Mouse (Mus musculus) limb, embryonic 13.5 days (tissue): Measurements from ENCODE around the gene 1700037H04Rik. TPM values are rescaled to one million over a fixed set of nuclear protein-coding genes. Genes with fewer than 3 reads are reported as not detected.

Experiments
- ATAC-seq: fragments of 200-750 bp; cut with Nextera tagmentation; 2 replicates; pipeline ENCODE4 v1.8.0; 2017; ENCODE audit warnings: low read depth, moderate number of reproducible peaks, moderate TSS enrichment; ENCODE audit not compliant: low FRiP score
- H3K27ac ChIP-seq: fragments of 300-500 bp; sonication (generic); 2 replicates; pipeline ENCODE4 v1.5.1; 2015; ENCODE audit warnings: inconsistent platforms, mild to moderate bottlenecking, moderate library complexity
- H3K27me3 ChIP-seq: fragments of 300-500 bp; sonication (generic); 2 replicates; pipeline ENCODE4 v1.6.1; 2015; ENCODE audit warnings: mild to moderate bottlenecking, inconsistent platforms
- H3K36me3 ChIP-seq: fragments of 300-500 bp; sonication (generic); 2 replicates; pipeline ENCODE4 v1.6.1; 2015; ENCODE audit warnings: inconsistent platforms, mild to moderate bottlenecking, moderate library complexity
- H3K4me1 ChIP-seq: fragments of 300-500 bp; sonication (generic); 2 replicates; pipeline ENCODE4 v1.6.1; 2015; ENCODE audit warnings: inconsistent platforms
- H3K4me2 ChIP-seq: fragments of 300-500 bp; sonication (generic); replicated peaks from 2 replicates; pipeline ENCODE4 v1.6.1; 2015; ENCODE audit warnings: inconsistent platforms, mild to moderate bottlenecking, moderate library complexity
- H3K4me3 ChIP-seq: fragments of 300-500 bp; sonication (generic); 2 replicates; pipeline ENCODE4 v1.5.1; 2015; ENCODE audit warnings: moderate library complexity, mild to moderate bottlenecking, inconsistent platforms
- H3K9ac ChIP-seq: fragments of 300-500 bp; sonication (generic); 2 replicates; pipeline ENCODE4 v1.6.1; 2015; ENCODE audit warnings: mild to moderate bottlenecking, inconsistent platforms
- H3K9me3 ChIP-seq: fragments of 300-500 bp; sonication (generic); 2 replicates; pipeline ENCODE4 v1.6.1; 2016; ENCODE audit warnings: inconsistent platforms
- WGBS: fragments of 180-500 bp; shearing (Covaris S2); methylation state at CpG from one replicate; pipeline ENCODE4 v1.1.7; 2015; 5-methylcytosine and 5-hydroxymethylcytosine counted together
- polyA plus RNA-seq: library from polyadenylated mRNA; unstranded; fragments of >200 nt; fragmentation: Nextera tagmentation; extraction: Ambion mirVana; gene quantifications from 2 replicates; pipeline ENCODE4 v1.2.1, GENCODE M21; 2015

Gene 1700037H04Rik
- polyA plus RNA-seq, 1 experiment from 2014 or later: 56.0 TPM

DNA sequence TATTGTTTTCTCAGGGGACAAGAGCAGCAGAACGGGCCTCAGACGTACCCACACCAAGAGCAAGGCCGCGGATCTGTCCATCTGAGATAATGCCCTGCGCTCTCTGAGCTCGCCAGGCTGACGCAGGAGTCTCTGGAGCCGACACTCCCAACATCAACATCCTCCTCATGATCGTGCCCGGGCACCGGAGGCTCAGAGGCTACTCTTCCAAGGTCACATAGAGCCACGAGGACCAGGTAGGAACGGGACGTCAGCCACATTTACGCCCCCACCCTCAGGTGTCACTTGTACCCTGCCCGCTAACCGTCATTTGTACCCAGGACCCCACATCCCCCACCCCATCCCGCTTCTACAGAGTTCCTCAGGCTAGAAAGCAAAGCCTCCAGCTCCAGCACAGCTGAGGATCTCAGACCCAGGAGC is 380 bp downstream of the 1700037H04Rik start:
- peak overlapping the region; percentile 59; the same call in 1 of the 2 replicates for H3K27ac ChIP-seq
- under 1% methylated on average over 18 of the region's 18 CpGs for WGBS
- peak overlapping the region; percentile 83 for H3K9ac ChIP-seq
- H3K4me2 ChIP-seq: peak overlapping the region; percentile 95
- peak; percentile 69 for ATAC-seq
- no peaks in the 10 kb centered on the region for H3K27me3 ChIP-seq
- H3K4me1 ChIP-seq: peaks cover 30% of the 10 kb centered on the region
- peak overlapping the region; percentile 77 for H3K4me3 ChIP-seq
- peaks cover 10% of the 10 kb centered on the region for H3K36me3 ChIP-seq
- no peaks in the 10 kb centered on the region for H3K9me3 ChIP-seq

DNA sequence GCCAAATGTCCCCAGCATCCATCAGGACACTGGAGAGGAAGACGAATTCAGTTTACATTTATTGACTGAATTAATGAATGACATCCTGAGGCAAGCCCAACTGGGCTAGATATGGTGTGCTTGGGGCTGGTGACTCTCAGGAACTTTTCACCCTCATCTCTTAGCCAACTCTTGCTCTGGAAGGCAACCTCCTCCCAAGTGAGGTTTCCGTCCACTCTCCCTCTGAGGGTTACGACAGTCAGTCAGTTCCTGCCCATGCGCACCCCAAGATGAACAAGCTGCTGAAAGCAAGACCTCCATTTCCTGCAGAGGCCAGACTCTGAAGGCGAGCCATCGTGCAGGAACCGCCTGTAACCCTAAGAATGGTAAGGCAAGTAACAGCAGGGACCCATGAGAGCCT is 2.9 kb downstream of the 1700037H04Rik start:
- Histone ChIP-seq H3K9me3 (no peaks in the 10 kb centered on the region), H3K9ac (0 out of 2 replicates have a peak overlapping the region, but pooled peaks have one; percentile 8), H3K36me3 (peaks cover 18% of the 10 kb centered on the region), H3K4me3 (no peak overlapping the region), H3K4me1 (peaks cover 25% of the 10 kb centered on the region), H3K27ac (no peak overlapping the region), H3K27me3 (no peaks in the 10 kb centered on the region), H3K4me2 (no peak overlapping the region)
- no peak for ATAC-seq
- 93% methylated on average over 7 of the region's 7 CpGs for WGBS

- Histone ChIP-seq H3K4me1 (peaks cover 17% of the 10 kb centered on the region), H3K36me3 (peaks cover 46% of the 10 kb centered on the region), H3K27ac (no peak overlapping the region), H3K4me3 (no peak overlapping the region), H3K9ac (no peak overlapping the region), H3K27me3 (no peaks in the 10 kb centered on the region), H3K4me2 (no peak overlapping the region), H3K9me3 (no peaks in the 10 kb centered on the region)
- ATAC-seq: no peak
- WGBS: 91% methylated on average over 4 of the region's 4 CpGs
These were observed 5.8 kb downstream of the 1700037H04Rik start for GRCm38 (mm10) chr2:131154036-131154435.

DNA sequence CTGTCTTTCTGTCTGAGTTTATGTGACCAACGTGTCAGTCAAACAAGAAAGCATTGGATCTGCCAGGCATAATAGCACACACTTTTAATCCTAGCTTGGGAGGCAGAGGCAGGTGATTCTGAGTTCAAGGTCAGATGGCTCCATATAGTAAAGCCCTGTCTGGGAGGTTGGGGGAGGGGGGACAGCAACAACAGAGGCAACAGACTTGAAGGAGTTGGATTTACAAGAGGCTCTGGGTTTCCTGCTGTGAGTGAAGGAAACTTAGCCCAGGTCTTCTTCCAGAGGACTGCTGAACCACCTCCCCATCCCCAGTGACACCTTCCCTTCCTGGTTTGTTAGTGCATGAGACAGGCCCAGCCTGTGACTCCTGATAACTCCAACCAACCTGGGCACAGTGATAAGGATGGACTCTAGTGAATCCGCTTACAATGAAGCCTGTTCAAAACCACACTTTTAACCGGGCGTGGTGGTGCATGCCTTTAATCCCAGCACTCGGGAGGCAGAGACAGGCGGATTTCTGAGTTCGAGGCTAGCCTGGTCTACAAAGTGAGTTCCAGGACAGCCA is 7.6 kb downstream of the 1700037H04Rik start:
- Histone ChIP-seq H3K9me3 (no peaks in the 10 kb centered on the region), H3K9ac (no peak overlapping the region)

DNA sequence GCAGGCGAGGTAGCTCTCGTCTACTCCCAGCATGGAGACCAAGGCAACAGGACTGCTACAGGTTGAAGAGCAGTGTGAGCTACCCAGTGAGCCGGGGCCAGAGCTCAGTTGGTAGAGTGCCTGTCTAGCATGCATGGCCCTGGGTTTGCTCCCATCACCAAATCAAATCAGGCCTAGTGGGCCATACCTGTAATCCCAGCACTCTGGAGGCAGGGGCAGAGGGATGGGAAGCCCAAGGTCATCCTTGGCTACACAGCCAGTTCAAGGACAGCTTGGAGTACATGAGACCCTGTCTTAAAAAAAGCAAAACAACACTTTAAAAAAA is 10.7 kb downstream of the 1700037H04Rik start:
- Histone ChIP-seq H3K9me3 (no peaks in the 10 kb centered on the region), H3K36me3 (peaks cover 83% of the 10 kb centered on the region), H3K27ac (no peak overlapping the region), H3K4me3 (no peak overlapping the region), H3K4me1 (0 out of 2 replicates have a peak, but pooled peaks cover 3% of the 10 kb centered on the region), H3K27me3 (no peaks in the 10 kb centered on the region), H3K4me2 (no peak overlapping the region), H3K9ac (no peak overlapping the region)
- no peak for ATAC-seq
- WGBS: 92% methylated on average over 3 of the region's 3 CpGs

More for the DNA sequence above, 7.6 kb downstream of the 1700037H04Rik start:
- no peak for ATAC-seq
- Histone ChIP-seq H3K4me3 (no peak overlapping the region), H3K4me2 (no peak overlapping the region), H3K36me3 (peaks cover 64% of the 10 kb centered on the region), H3K27me3 (no peaks in the 10 kb centered on the region), H3K4me1 (peaks cover under 1% of the 10 kb centered on the region; the same call in 1 of the 2 replicates), H3K27ac (no peak overlapping the region)
- 94% methylated on average over 7 of the region's 7 CpGs for WGBS

DNA sequence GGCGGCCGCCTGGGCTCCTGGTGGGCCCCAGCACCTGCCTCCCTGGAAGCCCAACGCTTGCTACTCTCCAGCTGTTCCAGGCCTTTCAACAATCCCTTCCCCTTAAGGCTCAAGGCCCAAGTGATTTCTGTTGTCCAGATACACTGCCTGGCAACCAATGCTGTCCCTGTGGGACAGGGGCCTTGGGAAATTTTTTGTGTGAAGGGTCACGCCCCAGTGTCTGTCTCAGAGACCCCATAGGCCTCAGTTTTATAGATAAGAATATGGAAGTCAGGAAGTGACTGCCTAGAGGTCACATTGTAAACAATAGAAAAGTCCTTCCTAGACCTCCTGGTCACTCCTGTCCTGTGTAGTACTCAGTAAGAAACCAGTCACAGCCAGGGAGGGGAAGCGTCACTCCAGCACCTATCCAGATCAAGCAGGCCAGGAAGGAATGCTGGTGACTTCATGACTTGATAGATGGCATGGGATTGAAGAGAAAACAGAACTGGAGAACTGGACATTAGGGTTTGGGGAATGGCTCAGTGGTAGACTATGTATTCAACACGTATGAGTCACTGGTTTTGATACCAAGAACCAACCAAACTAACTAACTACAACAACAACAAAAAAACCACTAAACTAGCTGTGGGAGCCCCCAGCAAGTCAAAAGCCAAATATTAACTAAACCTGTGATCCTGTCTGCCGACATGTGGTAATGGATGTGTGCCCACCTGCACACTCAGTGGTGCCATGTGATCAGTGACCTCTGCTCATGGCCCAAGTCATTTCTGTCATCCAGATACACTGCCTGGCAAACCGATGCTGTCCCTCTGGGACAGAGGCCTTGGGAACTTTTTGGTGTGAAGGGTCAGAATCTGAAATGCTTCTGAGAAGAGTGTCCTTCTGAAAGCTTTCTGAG is 11.3 kb downstream of the 1700037H04Rik start:
- no peaks in the 10 kb centered on the region for H3K9me3 ChIP-seq
- WGBS: 87% methylated on average over 8 of the region's 8 CpGs
- no peak for ATAC-seq
- H3K4me1 ChIP-seq: 0 out of 2 replicates have a peak, but pooled peaks cover 3% of the 10 kb centered on the region
- no peak overlapping the region for H3K4me2 ChIP-seq
- H3K27me3 ChIP-seq: no peaks in the 10 kb centered on the region
- H3K9ac ChIP-seq: no peak overlapping the region
- H3K4me3 ChIP-seq: no peak overlapping the region
- H3K36me3 ChIP-seq: peaks cover 88% of the 10 kb centered on the region
- no peak overlapping the region for H3K27ac ChIP-seq

DNA sequence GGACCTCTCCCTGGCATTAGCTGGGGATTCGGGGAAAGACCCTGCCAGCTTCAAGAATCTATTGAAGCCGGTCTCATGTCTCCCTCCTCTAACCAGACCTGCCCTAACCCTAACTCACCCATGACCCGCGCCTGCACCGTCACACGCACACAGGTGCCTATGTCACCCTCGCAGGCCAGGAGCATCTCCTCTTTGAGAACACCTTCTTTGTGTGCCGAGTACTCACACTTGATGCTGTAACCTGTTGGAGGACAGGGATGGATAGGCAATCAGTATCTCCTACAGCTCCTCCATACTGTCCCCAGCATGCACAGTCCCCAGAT is 12.9 kb downstream of the 1700037H04Rik start:
- no peak overlapping the region for H3K4me2 ChIP-seq
- peaks cover 96% of the 10 kb centered on the region for H3K36me3 ChIP-seq

GRCm38 (mm10) chr2:131146193-131147042 is 13.5 kb downstream of the 1700037H04Rik start:
- H3K4me1 ChIP-seq: peaks cover 10% of the 10 kb centered on the region
- H3K4me3 ChIP-seq: no peak overlapping the region
- H3K27ac ChIP-seq: no peak overlapping the region; the same call in 1 of the 2 replicates
- ATAC-seq: 0 out of 2 replicates have a peak, but pooled peaks have one; percentile 6
- 84% methylated on average over 21 of the region's 21 CpGs for WGBS
- H3K9me3 ChIP-seq: no peaks in the 10 kb centered on the region
- peaks cover 97% of the 10 kb centered on the region for H3K36me3 ChIP-seq
- H3K4me2 ChIP-seq: no peak overlapping the region
- no peak overlapping the region; the same call in 1 of the 2 replicates for H3K9ac ChIP-seq
- no peaks in the 10 kb centered on the region for H3K27me3 ChIP-seq

More for the DNA sequence above, 12.9 kb downstream of the 1700037H04Rik start:
- H3K27me3 ChIP-seq: no peaks in the 10 kb centered on the region
- ATAC-seq: no peak
- H3K4me3 ChIP-seq: no peak overlapping the region
- H3K9ac ChIP-seq: no peak overlapping the region
- 94% methylated on average over 8 of the region's 8 CpGs for WGBS
- H3K9me3 ChIP-seq: no peaks in the 10 kb centered on the region
- no peak overlapping the region for H3K27ac ChIP-seq
- peaks cover 10% of the 10 kb centered on the region for H3K4me1 ChIP-seq

GRCm38 (mm10) chr2:131145536-131145935 is 14.3 kb downstream of the 1700037H04Rik start:
- no peaks in the 10 kb centered on the region for H3K27me3 ChIP-seq
- no peak overlapping the region for H3K4me3 ChIP-seq
- no peak overlapping the region for H3K9ac ChIP-seq
- H3K36me3 ChIP-seq: peaks cover 97% of the 10 kb centered on the region
- H3K4me2 ChIP-seq: no peak overlapping the region
- 67% methylated on average over 2 of the region's 2 CpGs for WGBS
- no peak for ATAC-seq
- peaks cover 10% of the 10 kb centered on the region for H3K4me1 ChIP-seq
- no peak overlapping the region for H3K27ac ChIP-seq
- H3K9me3 ChIP-seq: no peaks in the 10 kb centered on the region

DNA sequence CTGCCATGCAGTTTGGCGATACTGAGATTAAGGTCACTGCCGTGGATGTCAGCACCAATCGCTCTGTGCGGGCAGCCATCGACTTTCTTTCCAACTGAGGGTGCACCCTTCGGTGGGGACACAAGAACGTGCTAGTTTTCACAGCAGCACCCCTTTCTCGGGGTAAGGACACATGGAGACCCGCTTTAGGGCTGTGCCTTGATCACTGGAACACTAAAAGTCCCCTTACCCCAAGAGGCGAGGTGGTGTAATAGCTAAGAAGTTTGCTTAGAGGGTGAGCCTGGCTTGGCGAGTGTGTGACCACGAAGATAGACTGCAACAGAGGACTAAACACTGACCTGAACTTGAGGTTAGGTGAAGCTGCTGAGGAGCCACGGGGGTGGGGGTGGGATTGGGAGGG is 14.8 kb downstream of the 1700037H04Rik start:
- Histone ChIP-seq H3K4me2 (no peak overlapping the region), H3K4me3 (no peak overlapping the region), H3K36me3 (peaks cover 97% of the 10 kb centered on the region), H3K9me3 (no peaks in the 10 kb centered on the region), H3K9ac (no peak overlapping the region), H3K27ac (no peak overlapping the region), H3K27me3 (no peaks in the 10 kb centered on the region), H3K4me1 (peaks cover 10% of the 10 kb centered on the region)
- no peak for ATAC-seq
- WGBS: 56% methylated on average over 13 of the region's 13 CpGs

GRCm38 (mm10) chr2:131143007-131143780 is 16.7 kb downstream of the 1700037H04Rik start:
- no peak overlapping the region for H3K4me2 ChIP-seq
- WGBS: 71% methylated on average over 22 of the region's 22 CpGs
- no peaks in the 10 kb centered on the region for H3K27me3 ChIP-seq
- no peak overlapping the region; the same call in 1 of the 2 replicates for H3K9ac ChIP-seq
- H3K27ac ChIP-seq: no peak overlapping the region
- peaks cover 97% of the 10 kb centered on the region for H3K36me3 ChIP-seq
- no peak for ATAC-seq
- H3K4me3 ChIP-seq: no peak overlapping the region
- H3K9me3 ChIP-seq: no peaks in the 10 kb centered on the region
- H3K4me1 ChIP-seq: peaks cover 10% of the 10 kb centered on the region
